Mouse (Mus musculus) bone marrow macrophage, adult 2 months (primary cell): ENCODE results near the gene Ifit1.

ENCODE experiments used
- CTCF ChIP-seq: IDR thresholded peaks from 2 replicates; pipeline ENCODE4 v1.5.1; 2012; ENCODE audit warnings: low read depth, mild to moderate bottlenecking, low read length, moderate library complexity
- POLR2A ChIP-seq: IDR thresholded peaks from 2 replicates; pipeline ENCODE4 v1.6.1; 2012; ENCODE audit warnings: mild to moderate bottlenecking, low read depth, low read length, borderline replicate concordance

DNA sequence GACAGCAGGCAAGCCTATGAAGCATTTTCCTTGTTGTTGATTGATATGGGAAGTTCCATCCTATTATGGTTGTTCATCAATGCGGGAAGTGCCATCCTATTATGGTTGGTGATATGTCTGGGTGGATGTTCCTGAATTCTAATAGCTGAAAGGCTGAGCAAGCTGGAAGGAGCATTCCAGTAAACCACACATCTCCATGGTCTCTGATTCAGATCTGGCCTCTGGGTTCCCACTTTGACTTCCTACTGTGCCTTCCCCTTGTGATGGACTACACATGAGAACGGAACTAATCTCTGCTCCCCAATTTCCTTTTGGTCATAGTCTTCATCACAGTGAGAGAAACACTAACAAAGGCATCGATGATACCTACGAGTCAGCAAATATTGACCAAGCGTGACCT is 19.8 kb upstream of the Ifit1 start:
- TF ChIP-seq CTCF = no peak
- TF ChIP-seq POLR2A = no peak
